Mouse (Mus musculus) liver, embryonic 12.5 days (tissue): ENCODE results near the gene Slc35e1. TPM values are rescaled to one million over a fixed set of nuclear protein-coding genes. Genes with fewer than 3 reads are reported as not detected.
A peak's percentile ranks its signal among the peaks of the same experiment; 100 is the strongest.

Source experiments
- ATAC-seq: fragments of 200-750 bp; cut with Nextera tagmentation; 2 replicates; pipeline ENCODE4 v1.8.0; 2017; ENCODE audit warnings: moderate number of reproducible peaks, mild to moderate bottlenecking, moderate library complexity
- H3K27ac ChIP-seq: fragments of 300-500 bp; sonication (generic); 2 replicates; pipeline ENCODE4 v1.5.1; 2016; ENCODE audit warnings: mild to moderate bottlenecking
- H3K27me3 ChIP-seq: fragments of 300-500 bp; sonication (generic); replicated peaks from 2 replicates; pipeline ENCODE4 v1.6.1; 2016; ENCODE audit warnings: mild to moderate bottlenecking, moderate library complexity
- H3K36me3 ChIP-seq: fragments of 300-500 bp; sonication (generic); 2 replicates; pipeline ENCODE4 v1.6.1; 2016; ENCODE audit warnings: mild to moderate bottlenecking, moderate library complexity
- H3K4me1 ChIP-seq: fragments of 300-500 bp; sonication (generic); 2 replicates; pipeline ENCODE4 v1.6.1; 2016
- H3K4me2 ChIP-seq: fragments of 300-500 bp; sonication (generic); 2 replicates; pipeline ENCODE4 v1.6.1; 2016; ENCODE audit warnings: mild to moderate bottlenecking, moderate library complexity
- H3K4me3 ChIP-seq: fragments of 300-500 bp; sonication (generic); 2 replicates; pipeline ENCODE4 v1.5.1; 2016; ENCODE audit warnings: mild to moderate bottlenecking, moderate library complexity
- H3K9ac ChIP-seq: fragments of 300-500 bp; sonication (generic); 2 replicates; pipeline ENCODE4 v1.6.1; 2016; ENCODE audit warnings: mild to moderate bottlenecking, moderate library complexity
- H3K9me3 ChIP-seq: fragments of 300-500 bp; sonication (generic); replicated peaks from 2 replicates; pipeline ENCODE4 v1.6.1; 2016; ENCODE audit warnings: mild to moderate bottlenecking, moderate library complexity
- WGBS: fragments of 180-500 bp; shearing (Covaris S2); methylation state at CpG from one replicate; pipeline ENCODE4 v1.1.7; 2016; ENCODE audit not compliant: insufficient replicate concordance; 5-methylcytosine and 5-hydroxymethylcytosine counted together
- microRNA-seq: library from miRNA; unstranded; fragments of <30 nt; microRNA quantifications from one replicate; pipeline ENCODE4, GENCODE M21; 2017
- polyA plus RNA-seq: library from polyadenylated mRNA; unstranded; fragments of >200 nt; fragmentation: Nextera tagmentation; extraction: Ambion mirVana; gene quantifications from 2 replicates; pipeline ENCODE4 v1.2.1, GENCODE M21; 2016

Slc35e1 gene
- polyA plus RNA-seq, 1 experiment from 2014 or later: 17.1 TPM

- Histone ChIP-seq H3K9ac (peak within 1 kb of the TSS; percentile 72), H3K27ac (peak within 1 kb of the TSS; percentile 72; the same call in 1 of the 2 replicates)
- 4% methylated on average over 34 of the region's 34 CpGs for WGBS
These were observed 48.9 kb downstream of the Slc35e1 start, which contains the start of the genes Calr3 and 1700030K09Rik for GRCm38 (mm10) chr8:72443338-72443993. Gene Calr3 (minus strand): TSS chr8:72443870. Gene 1700030K09Rik (plus strand): TSS chr8:72443880.

GRCm38 (mm10) chr8:72438248-72439015 is 54.0 kb downstream of the Slc35e1 start:
- Histone ChIP-seq H3K4me1 (peaks cover 14% of the 10 kb centered on the region), H3K9me3 (no peaks in the 10 kb centered on the region), H3K27me3 (no peaks in the 10 kb centered on the region), H3K4me3 (no peak overlapping the region), H3K4me2 (no peak overlapping the region), H3K9ac (no peak overlapping the region), H3K36me3 (no peaks in the 10 kb centered on the region), H3K27ac (no peak overlapping the region)
- ATAC-seq: no peak
- 64% methylated on average over 8 of the region's 8 CpGs for WGBS

More at GRCm38 (mm10) chr8:72443338-72443993, 48.9 kb downstream of the Slc35e1 start, which contains the start of the genes Calr3 and 1700030K09Rik:
- Histone ChIP-seq H3K4me1 (peaks cover 11% of the 10 kb centered on the region), H3K27me3 (no peaks in the 10 kb centered on the region), H3K9me3 (no peaks in the 10 kb centered on the region), H3K4me2 (peak within 1 kb of the TSS; percentile 76), H3K36me3 (peaks cover 17% of the 10 kb centered on the region), H3K4me3 (peak within 1 kb of the TSS; percentile 56)
- ATAC-seq: peak; percentile 98

GRCm38 (mm10) chr8:72434952-72435351 is 57.5 kb downstream of the Slc35e1 start:
- Histone ChIP-seq H3K4me3 (no peak overlapping the region), H3K27ac (no peak overlapping the region), H3K4me2 (no peak overlapping the region), H3K36me3 (no peaks in the 10 kb centered on the region), H3K9ac (no peak overlapping the region), H3K4me1 (peaks cover 4% of the 10 kb centered on the region; the same call in 1 of the 2 replicates), H3K27me3 (no peaks in the 10 kb centered on the region), H3K9me3 (no peaks in the 10 kb centered on the region)
- ATAC-seq: no peak
- 41% methylated on average over 2 of the region's 2 CpGs for WGBS

Small RNA genes within 50 kb of the gene (microRNA-seq; reads per million reads assigned to microRNA genes)
- gene Gm28019: not detected
- 2.8 reads per million for gene Mir7068

Other genes with a start within 250 kb of the Slc35e1 start
- 10.1 and 10.3 TPM in 2 replicates for gene Gm10282, start 187.4 kb downstream of the Slc35e1 start, polyA plus RNA-seq
- 5.7 and 6.0 TPM in 2 replicates for gene Klf2, start 173.6 kb downstream of the Slc35e1 start, polyA plus RNA-seq
- 28.9 and 29.8 TPM in 2 replicates for gene Eps15l1, start 71.2 kb downstream of the Slc35e1 start, polyA plus RNA-seq
- gene Calr3, start 48.7 kb downstream of the Slc35e1 start, polyA plus RNA-seq: 1.0 and 1.1 TPM in 2 replicates
- gene 1700030K09Rik, start 48.7 kb downstream of the Slc35e1 start, polyA plus RNA-seq: 7.0 and 7.7 TPM in 2 replicates
- gene Cherp, start 17.4 kb downstream of the Slc35e1 start, polyA plus RNA-seq: 41.6 and 45.0 TPM in 2 replicates
- 11.3 and 11.6 TPM in 2 replicates for gene Med26, start 55.7 kb upstream of the Slc35e1 start, polyA plus RNA-seq
- 55.1 and 57.8 TPM in 2 replicates for gene Smim7, start 78.5 kb upstream of the Slc35e1 start, polyA plus RNA-seq
- 2.5 TPM in 2 replicates for gene Tmem38a, start 79.4 kb upstream of the Slc35e1 start, polyA plus RNA-seq
- 0.01 TPM in 1 of 2 replicates, not detected in the other for gene Nwd1, start 154.1 kb upstream of the Slc35e1 start, polyA plus RNA-seq
- 73.0 and 80.0 TPM in 2 replicates for gene Sin3b, start 230.7 kb upstream of the Slc35e1 start, polyA plus RNA-seq